Mouse (Mus musculus) retina, postnatal 1 day (tissue): ENCODE results near the gene Flywch1.
"Not testable (repeated sequence)": the region's sequence is repeated elsewhere in the genome, so short reads cannot be mapped to it uniquely, and the experiment has no call there.

Experiments used
- DNase-seq: peaks from one replicate; pipeline ENCODE4 v3.0.0-alpha.2; 2012

Gene Flywch1

DNA sequence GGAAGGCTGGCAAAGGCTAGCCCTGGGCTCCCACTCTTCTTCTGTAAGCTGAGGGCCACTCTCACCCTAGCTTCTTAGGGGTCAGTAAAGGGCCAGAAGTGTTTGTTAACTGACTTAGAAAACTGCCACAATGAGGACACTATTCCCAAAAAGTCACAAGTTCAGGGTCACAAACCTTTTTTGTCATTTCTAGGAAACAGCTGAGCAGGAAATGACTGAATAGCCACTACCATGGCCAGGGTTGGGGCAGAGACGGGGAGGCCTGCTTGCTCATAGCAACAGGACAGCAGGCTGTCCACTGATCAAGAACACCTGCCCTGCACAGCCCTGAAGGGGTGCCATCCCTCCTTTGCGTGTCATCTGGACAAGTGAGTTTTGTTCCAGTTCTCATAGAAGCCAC is 5.7 kb upstream of the Flywch1 start:
- DNase-seq = no peak

- no peak for DNase-seq
Observed at GRCm38 (mm10) chr17:23776216-23776615, 4.8 kb upstream of the Flywch1 start.

DNA sequence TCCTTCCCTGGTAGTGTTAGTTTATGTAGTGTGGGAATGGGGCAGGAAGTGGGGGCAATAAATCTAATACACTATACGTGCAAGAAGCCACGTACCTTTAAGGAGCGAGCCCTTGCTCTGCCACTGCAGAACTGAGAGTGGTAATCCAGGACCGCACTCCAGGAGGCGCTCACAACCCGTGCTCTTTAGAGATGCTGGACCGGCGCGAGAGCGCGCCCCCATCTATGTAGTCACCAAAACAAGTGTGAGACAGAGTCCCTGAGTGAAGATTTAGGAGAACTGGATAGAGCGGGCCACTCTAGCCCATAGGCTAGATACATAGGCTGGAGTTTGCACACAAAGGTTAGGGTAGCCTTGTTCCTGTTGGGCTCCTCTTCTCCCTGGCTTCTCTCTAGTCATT is 2.7 kb upstream of the Flywch1 start:
- DNase-seq = peak; percentile 86

DNA sequence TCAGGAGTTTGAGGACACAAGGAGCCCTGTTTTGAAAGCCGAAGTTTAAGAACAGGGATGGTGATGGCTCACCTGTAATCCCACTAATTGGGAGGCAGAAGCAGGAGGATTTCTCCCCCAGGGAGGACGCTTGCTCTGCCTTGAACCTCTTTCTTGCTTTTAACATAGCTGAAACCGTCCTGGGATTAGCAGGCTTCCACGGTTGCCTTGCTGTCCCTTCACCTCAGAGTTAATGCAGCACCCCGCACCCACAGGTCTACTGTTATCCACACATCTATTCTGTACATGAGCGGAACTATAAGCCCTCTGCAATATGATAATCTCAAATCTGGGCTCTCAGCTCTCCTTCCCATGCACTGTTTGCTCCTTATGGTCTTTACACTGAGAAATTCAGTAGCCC is 2.3 kb upstream of the Flywch1 start:
- no peak for DNase-seq

GRCm38 (mm10) chr17:23772219-23772556 is 786 bp upstream of the Flywch1 start:
- DNase-seq = not testable (repeated sequence)

DNA sequence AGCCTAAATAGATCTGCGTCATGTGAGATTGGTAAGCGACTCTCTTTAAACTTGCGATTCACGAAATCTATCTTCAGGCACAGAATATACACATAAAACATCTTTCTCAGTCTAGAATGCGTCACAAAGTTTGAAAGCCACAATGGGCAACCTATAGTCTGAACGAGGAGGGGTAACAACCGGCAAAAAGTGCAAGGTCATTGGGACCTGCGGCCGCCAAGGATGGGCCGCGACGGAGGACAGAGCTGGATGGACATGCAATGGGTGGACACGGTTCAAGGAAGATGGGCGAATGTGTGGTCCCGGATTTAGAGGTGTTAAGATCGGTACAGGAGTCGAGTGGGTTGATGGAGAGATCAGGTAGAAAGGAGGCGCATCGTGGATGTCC is 512 bp downstream of the Flywch1 start:
- DNase-seq = no peak

DNA sequence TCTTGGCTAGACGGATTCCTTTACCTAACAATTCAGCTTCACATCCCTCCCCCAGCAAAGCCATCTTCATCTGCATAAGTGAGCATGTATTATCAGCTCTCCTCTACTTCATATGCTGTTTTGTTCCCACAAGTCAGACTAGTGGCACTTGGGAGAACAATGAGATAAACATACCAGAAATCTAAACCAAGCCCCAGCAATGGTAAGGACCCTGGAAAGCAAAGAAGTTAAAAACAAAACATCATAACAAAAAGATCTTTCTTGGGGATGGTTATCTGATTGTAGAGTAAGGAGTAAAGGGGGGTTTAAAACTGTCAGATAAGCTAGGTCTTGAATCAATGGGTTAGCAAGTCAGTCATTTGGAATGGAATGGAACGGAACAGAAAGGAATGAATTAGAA is 909 bp downstream of the Flywch1 start:
- no peak for DNase-seq

DNA sequence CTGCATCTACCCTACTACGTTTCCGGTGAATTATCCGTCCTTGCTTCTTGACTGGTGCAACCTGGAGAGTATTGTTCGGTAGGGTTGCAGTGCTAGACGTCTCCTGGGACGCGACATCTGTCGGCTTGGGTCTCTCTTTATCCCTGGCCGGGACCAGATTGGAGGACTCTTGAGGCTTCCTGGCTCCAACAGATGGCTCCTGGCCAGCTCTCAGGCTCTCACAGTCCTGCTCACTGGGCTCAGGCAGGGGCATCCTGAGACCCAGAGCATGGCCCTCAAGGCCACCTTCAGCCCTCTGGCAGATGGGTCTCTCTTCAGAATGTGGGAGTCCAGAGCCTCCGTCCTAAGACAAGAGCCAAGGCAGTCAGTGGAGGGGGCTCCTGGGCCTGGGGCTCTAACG is 8.4 kb downstream of the Flywch1 start:
- DNase-seq = no peak

DNA sequence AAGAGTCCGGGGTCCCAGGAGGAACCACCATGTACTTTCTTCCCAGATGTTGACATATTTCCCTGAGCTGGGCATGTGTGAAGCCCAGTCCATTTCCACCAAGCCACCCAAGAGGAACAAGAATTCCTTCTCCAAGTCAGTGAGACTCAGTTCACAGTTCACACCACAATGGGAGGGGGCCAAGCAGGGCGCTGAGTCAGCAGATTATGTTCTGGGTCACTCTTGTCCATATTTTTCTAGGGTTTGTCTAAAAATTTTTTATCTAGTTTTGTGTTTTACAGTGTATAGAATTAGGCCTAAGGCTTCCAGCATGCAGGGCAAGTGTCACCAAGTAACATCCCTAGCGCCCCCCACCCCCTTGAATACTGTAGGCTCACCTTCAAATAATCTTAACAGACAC is 10.2 kb downstream of the Flywch1 start:
- DNase-seq = no peak

- DNase-seq = no peak
Observed at GRCm38 (mm10) chr17:23760231-23760630, 11.2 kb downstream of the Flywch1 start.

- DNase-seq = no peak
Observed at GRCm38 (mm10) chr17:23758801-23759200, 12.6 kb downstream of the Flywch1 start.

GRCm38 (mm10) chr17:23757581-23757980 is 13.8 kb downstream of the Flywch1 start:
- no peak for DNase-seq

- no peak for DNase-seq
Observed at GRCm38 (mm10) chr17:23755689-23756088, 15.7 kb downstream of the Flywch1 start.

DNA sequence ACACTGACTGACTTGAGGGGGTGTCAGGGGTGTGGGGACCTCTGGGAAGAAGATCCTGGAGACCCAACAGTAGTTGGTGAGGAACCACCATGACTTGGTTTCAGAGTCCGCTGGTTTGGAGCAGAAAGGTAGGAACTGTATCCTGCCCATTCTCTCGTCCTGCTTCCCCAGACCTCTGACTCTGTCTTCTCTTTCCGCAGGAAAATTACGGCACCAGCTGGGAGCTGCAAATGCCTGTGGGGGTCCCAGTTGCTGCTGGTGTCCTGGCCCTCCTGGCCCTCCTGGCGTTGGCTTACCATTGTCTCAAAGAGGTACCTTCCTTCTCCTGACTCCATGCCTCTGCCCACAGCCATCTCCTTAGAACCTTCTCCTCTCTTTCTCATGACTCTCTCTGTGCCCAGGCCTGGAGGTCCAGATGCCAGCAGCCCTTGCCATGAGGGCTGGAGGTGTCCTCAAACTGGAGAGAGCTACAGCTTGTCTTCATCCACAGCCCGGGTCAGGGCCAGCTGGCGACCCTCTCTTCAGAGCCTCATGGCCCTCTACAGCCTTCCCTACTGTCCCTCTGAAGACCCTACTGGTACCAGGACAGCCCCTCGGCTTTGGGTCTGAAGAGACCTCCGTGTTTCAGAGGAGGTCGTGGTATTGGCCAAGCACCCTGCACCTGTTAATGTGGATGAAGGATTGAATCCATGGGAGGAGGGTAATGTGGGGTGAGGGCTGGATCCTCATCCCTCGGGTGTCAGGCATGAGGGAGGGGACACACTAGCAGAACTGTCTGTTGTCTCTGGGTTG is 21.8 kb downstream of the Flywch1 start:
- no peak for DNase-seq

- DNase-seq = peak; percentile 87
Observed at GRCm38 (mm10) chr17:23748631-23749391, 22.6 kb downstream of the Flywch1 start.

DNA sequence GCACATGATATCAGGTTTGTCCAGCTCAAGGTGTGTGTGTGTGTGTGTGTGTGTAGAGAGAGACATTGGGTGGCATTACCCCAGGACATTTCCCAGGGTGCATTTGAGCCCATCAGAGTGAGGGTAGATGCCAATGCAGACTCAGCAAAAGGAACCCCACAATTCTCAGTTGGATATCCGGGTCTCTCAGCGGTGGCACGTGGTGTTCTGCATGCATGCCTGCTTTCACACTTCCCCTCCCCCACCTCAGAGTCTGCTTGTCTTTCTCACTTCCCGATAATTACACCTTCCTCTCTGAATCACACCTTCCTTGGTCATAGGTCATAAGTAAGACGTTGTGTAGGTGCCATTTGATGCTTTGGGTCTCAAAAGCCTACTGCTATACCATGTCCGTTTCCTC is 23.4 kb downstream of the Flywch1 start:
- no peak for DNase-seq

GRCm38 (mm10) chr17:23747471-23747870 is 23.9 kb downstream of the Flywch1 start:
- DNase-seq = no peak

DNA sequence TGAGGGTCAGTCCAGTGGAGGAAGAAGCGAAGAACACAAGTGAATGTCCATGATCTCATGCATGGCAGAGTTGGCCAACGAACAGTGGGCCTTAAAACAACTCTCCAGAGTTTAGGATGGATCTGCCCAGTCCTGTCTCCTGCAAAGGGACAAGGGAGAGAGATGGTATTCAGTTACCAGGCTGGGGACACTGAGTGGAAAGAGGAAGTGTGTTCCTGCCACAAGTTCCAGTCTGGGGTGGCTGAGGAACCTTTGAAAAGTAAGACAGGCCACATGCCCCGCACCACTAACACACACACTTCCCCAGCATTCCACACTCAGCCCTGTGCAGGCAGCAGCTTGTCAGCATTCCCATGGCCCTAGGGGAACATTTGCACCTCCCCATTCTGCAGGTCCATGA is 24.6 kb downstream of the Flywch1 start:
- DNase-seq = no peak

DNA sequence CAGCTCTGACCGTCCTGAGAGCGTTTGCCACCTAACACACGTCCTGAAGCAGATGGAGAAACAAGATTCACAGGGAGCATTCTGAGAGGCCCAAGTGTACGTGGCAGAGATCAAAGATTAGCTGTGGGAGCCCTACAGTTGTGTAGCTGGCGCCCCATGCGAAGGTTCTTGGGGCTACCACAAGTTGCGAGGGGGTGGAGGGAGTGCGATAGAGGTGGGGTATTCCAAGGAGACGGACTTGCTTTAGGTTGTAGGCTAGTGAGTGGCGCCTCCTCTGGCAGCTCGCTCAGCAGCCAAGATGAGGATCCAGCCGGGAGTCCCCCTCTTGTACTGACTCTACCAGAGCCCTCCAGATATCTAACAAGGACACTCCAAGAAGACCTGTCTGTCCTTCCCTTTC is 25.1 kb downstream of the Flywch1 start:
- DNase-seq = peak; percentile 54

DNA sequence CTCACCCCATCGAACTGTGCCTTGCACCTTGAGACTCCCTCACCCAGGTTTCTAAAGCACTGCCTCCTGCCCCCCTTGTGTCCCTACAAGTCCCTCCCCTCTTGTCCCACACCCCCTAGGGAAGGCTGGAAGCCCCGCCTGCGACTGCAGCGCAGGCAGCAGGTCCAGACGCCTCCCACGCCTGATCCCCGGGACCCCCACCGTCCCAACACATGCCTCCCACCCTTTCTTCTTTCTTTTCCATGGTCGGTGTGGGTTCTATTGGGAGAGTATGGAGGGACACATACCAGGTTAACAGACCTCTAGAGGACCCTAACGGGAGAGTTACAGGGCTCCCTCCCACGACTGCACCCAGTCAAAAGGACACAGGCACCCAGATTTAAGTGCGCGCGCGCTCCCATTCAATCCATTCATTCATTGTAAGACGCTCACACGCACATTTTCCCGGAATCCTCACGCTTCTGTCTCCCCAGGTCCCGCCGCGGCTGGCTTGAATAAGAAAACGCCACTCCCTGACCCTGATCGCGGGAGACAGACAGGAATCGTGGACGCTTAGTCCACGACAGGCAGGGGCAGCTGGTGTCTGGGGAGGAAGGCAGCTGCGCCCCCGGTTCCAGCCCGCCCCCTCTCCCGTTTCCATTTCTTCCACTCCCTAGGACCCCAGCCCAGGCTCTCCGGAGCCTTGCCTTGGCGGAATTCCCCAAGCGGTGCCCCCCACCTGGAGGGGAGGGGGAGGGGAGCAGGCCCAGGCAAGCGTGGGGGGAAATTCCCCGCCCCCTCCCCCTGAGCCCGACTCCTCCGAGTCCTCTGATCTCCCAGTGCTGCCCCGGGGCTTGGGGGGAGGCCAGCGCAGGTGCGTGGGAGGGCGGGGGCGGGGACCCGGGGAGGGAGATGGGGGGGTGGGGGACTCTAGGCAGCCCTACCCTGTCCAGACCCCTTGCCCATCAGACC is 25.8 kb downstream of the Flywch1 start, which contains the start of gene Kremen2:
TSS of gene Kremen2 (minus strand) at position 533 of the 951 bp plus-strand sequence.
- DNase-seq = peak; percentile 62

DNA sequence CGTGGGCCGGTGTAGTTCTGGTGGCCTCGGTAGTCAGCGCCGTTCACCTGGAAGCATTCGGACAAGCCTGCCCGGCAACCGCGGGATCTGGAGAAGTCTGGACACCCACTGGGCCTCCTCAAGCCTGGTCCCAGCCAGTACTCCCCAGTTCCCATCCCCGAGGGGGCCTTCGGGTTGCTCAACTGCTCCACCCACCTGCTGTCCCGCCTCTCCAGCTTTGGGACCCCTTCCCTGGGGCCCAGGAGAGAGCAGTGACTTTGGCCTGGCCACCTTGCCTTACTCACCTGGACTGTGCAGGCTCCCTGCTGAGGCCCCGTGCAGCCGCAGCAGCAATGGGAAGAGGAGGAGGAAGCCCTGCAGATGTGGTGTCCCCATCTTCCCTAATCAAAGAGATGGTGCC is 26.8 kb downstream of the Flywch1 start:
- DNase-seq = no peak

- peak; percentile 27 for DNase-seq
Observed at GRCm38 (mm10) chr17:23744076-23744475, 27.3 kb downstream of the Flywch1 start.

- DNase-seq = no peak
Observed at GRCm38 (mm10) chr17:23742941-23743340, 28.5 kb downstream of the Flywch1 start.
